17 mouse cellular contexts compared by ENCODE assay signal in genomic region chr11:108204202-108204894, GRCm38 (mm10).
DNase-seq lines count a peak whose midpoint lies in the region; ATAC-seq and TF ChIP-seq lines count a peak whose summit lies in the region.
"Had no signal": no experiment of that assay in that cellular context is flagged by ENCODE, and none has a peak within 500 bp of the region (broad histone marks: within the 10 kb centered on the region; RNA-seq: fewer than 3 reads in every experiment).

No protein-coding gene starts in this region.

- H3K27ac ChIP-seq in heart, embryonic 15.5 days = peak overlapping the region; percentile 26
- H3K27ac ChIP-seq in CH12.LX (ENCODE audit: insufficient read depth, low read depth) = peak overlapping the region; percentile 96
- no peak overlapping the region for H3K27ac ChIP-seq in midbrain, embryonic 14.5 days (replicated peaks; ENCODE audit: low read depth, low read length)
- H3K27ac ChIP-seq: embryonic facial prominence, embryonic 12.5 days; hindbrain, embryonic 13.5 days; lung, embryonic 15.5 days had no signal

- dilution Hi-C loops in CH12.LX (cut with MboI; ENCODE audit: extremely low pct_ligation_motif_present, extremely low pct_unique_long_range_greater_than_20kb, low sequenced_read_pairs) = no loop called here

- peaks cover 17% of the 10 kb centered on the region for H3K4me1 ChIP-seq in heart, embryonic 15.5 days (replicated peaks)
- peaks cover 37 to 97% of the 10 kb centered on the region in 2 experiments for H3K4me1 ChIP-seq in CH12.LX (ENCODE audit: control insufficient read depth in 1 of 2, insufficient read depth in 2 of 2)
- H3K4me1 ChIP-seq in midbrain, embryonic 14.5 days (ENCODE audit: control insufficient read depth, insufficient read depth, low read length) = peaks cover 29% of the 10 kb centered on the region
- H3K4me1 ChIP-seq: lung, embryonic 15.5 days had no signal

- peaks cover 30% of the 10 kb centered on the region for H3K79me2 ChIP-seq in CH12.LX (replicated peaks; ENCODE audit: control insufficient read depth, extremely low read depth, insufficient read depth, poor library complexity, severe bottlenecking)

- ATAC-seq in heart, embryonic 15.5 days (replicated peaks; ENCODE audit: insufficient number of reproducible peaks, insufficient read depth, low FRiP score, low read depth) = no peak
- ATAC-seq in midbrain, embryonic 14.5 days (ENCODE audit: low FRiP score, low TSS enrichment) = no peak
- ATAC-seq in megakaryocyte, adult 5-6 weeks (ENCODE audit: poor library complexity, severe bottlenecking) = no peak

- no peak overlapping the region for H3K4me2 ChIP-seq in heart, embryonic 15.5 days
- H3K4me2 ChIP-seq in CH12.LX (ENCODE audit: insufficient read depth, low read depth, poor library complexity, severe bottlenecking) = peak overlapping the region; percentile 64
- H3K4me2 ChIP-seq in midbrain, embryonic 14.5 days (ENCODE audit: low read length) = no peak overlapping the region
- H3K4me2 ChIP-seq: embryonic facial prominence, embryonic 12.5 days; hindbrain, embryonic 13.5 days; liver, embryonic 11.5 days; lung, embryonic 15.5 days had no signal

- DNase-seq in heart, postnatal 4 days = no peak
- DNase-seq in B cell, adult 2 months = peak; percentile 8 to 15
- peak; percentile 94 for DNase-seq in CH12.LX (ENCODE audit: extremely low read depth)
- DNase-seq in midbrain, embryonic 14.5 days = peak; percentile 64
- no peak for DNase-seq in adrenal gland, postnatal 36 days
- DNase-seq: cerebellum, adult 18-20 months; gastrocnemius, postnatal 14 days; kidney, adult 8-10 months; kidney, postnatal 36 days; thymus, postnatal 4 days had no signal

- TF ChIP-seq CTCF in CH12.LX (conservative IDR thresholded peaks at IDR 0.05 in 1 of 2, IDR thresholded peaks at IDR 0.05 in 1 of 2; ENCODE audit: low read depth in 2 of 2, low read length in 2 of 2) = no peak

- no peak; the same call in 1 of the 2 replicates for TF ChIP-seq RAD21 in CH12.LX (IDR thresholded peaks at IDR 0.05; ENCODE audit: low read depth, low read length)

- TF ChIP-seq EP300 in CH12.LX (IDR thresholded peaks at IDR 0.05; ENCODE audit: low read length) = peak; percentile 90

- peak; percentile 77 for TF ChIP-seq POLR2A in CH12.LX (IDR thresholded peaks at IDR 0.05; ENCODE audit: low read depth, low read length)

- H3K36me3 ChIP-seq in heart, embryonic 15.5 days = no peaks in the 10 kb centered on the region
- H3K36me3 ChIP-seq in CH12.LX (replicated peaks in 1 of 2; ENCODE audit: control insufficient read depth in 1 of 2, insufficient read depth in 1 of 2, low read length in 1 of 2) = peaks cover 2 to 20% of the 10 kb centered on the region in 2 experiments
- H3K36me3 ChIP-seq in midbrain, embryonic 14.5 days (ENCODE audit: control insufficient read depth, insufficient read depth, low read length) = no peaks in the 10 kb centered on the region
- H3K36me3 ChIP-seq: embryonic facial prominence, embryonic 12.5 days; hindbrain, embryonic 13.5 days; lung, embryonic 15.5 days had no signal

- WGBS in heart, embryonic 15.5 days = 72% methylated on average over 7 of the region's 7 CpGs
- WGBS in midbrain, embryonic 14.5 days = 20% methylated on average over 7 of the region's 7 CpGs

- no peak overlapping the region for H3K9ac ChIP-seq in heart, embryonic 15.5 days
- H3K9ac ChIP-seq in CH12.LX (ENCODE audit: insufficient read depth, low read depth) = peak overlapping the region; percentile 73
- H3K9ac ChIP-seq in midbrain, embryonic 14.5 days (replicated peaks; ENCODE audit: low read length) = no peak overlapping the region
- H3K9ac ChIP-seq: embryonic facial prominence, embryonic 12.5 days; hindbrain, embryonic 13.5 days; lung, embryonic 15.5 days had no signal

- H3K4me3 ChIP-seq in heart, embryonic 15.5 days = no peak overlapping the region
- H3K4me3 ChIP-seq in CH12.LX (replicated peaks in 1 of 3; ENCODE audit: low read depth in 2 of 3, low read length in 2 of 3, poor library complexity in 1 of 3) = peak overlapping the region; percentile 46 to 50 (median 48)
- no peak overlapping the region for H3K4me3 ChIP-seq in midbrain, embryonic 14.5 days (replicated peaks; ENCODE audit: low read depth, low read length)
- H3K4me3 ChIP-seq: embryonic facial prominence, embryonic 12.5 days; hindbrain, embryonic 13.5 days; lung, embryonic 15.5 days; myocyte had no signal

- H3K9me3 ChIP-seq in heart, embryonic 15.5 days (replicated peaks) = no peaks in the 10 kb centered on the region
- H3K9me3 ChIP-seq in CH12.LX (replicated peaks; ENCODE audit: low read length) = no peaks in the 10 kb centered on the region
- H3K9me3 ChIP-seq in midbrain, embryonic 14.5 days (ENCODE audit: control insufficient read depth, low read length) = no peaks in the 10 kb centered on the region
- H3K9me3 ChIP-seq: embryonic facial prominence, embryonic 12.5 days; hindbrain, embryonic 13.5 days; lung, embryonic 15.5 days had no signal

- no peaks in the 10 kb centered on the region for H3K27me3 ChIP-seq in heart, embryonic 15.5 days
- no peaks in the 10 kb centered on the region for H3K27me3 ChIP-seq in CH12.LX (replicated peaks)
- H3K27me3 ChIP-seq in midbrain, embryonic 14.5 days (ENCODE audit: control insufficient read depth, insufficient read depth, low read length) = no peaks in the 10 kb centered on the region
- H3K27me3 ChIP-seq: embryonic facial prominence, embryonic 12.5 days; lung, embryonic 15.5 days had no signal

- in situ Hi-C loops in CH12.LX (cut with MboI; ENCODE audit: low pct_ligation_motif_present, low pct_unique_long_range_greater_than_20kb, low sequenced_read_pairs) = loop anchor here (5.0 to 25.0 kb wide), 2 partner anchors 47 to 342 kb away; no protein-coding TSS in a partner anchor

TF ChIP-seq in CH12.LX, 34 proteins besides CTCF, POLR2A, EP300 and RAD21:
- TF ChIP-seq USF2 (conservative IDR thresholded peaks at IDR 0.05; ENCODE audit: low read depth, low read length) = no peak
- peak; percentile 100 for TF ChIP-seq BHLHE40 (IDR thresholded peaks at IDR 0.05; ENCODE audit: low read depth, low read length)
- peak; percentile 88; the same call in 1 of the 2 replicates for TF ChIP-seq MAZ (IDR thresholded peaks at IDR 0.05; ENCODE audit: low read depth, low read length)
- TF ChIP-seq SMC3 (IDR thresholded peaks at IDR 0.05; ENCODE audit: low read depth, low read length) = peak; percentile 2
- TF ChIP-seq PAX5 (IDR thresholded peaks at IDR 0.05; ENCODE audit: low read length) = no peak
- TF ChIP-seq KAT2A (IDR thresholded peaks at IDR 0.05; ENCODE audit: insufficient replicate concordance, low read length) = 0 out of 2 replicates have a peak, but pooled peaks have one; percentile 32
- no peak; the same call in 1 of the 2 replicates for TF ChIP-seq ELF1 (IDR thresholded peaks at IDR 0.05; ENCODE audit: low read depth, low read length)
- peak; percentile 54; the same call in 1 of the 2 replicates for TF ChIP-seq CHD2 (IDR thresholded peaks at IDR 0.05; ENCODE audit: low read length)
- TF ChIP-seq ZKSCAN1 (IDR thresholded peaks at IDR 0.05; ENCODE audit: borderline replicate concordance, low read depth, low read length) = no peak
- peak; percentile 67 for TF ChIP-seq ZMIZ1 (IDR thresholded peaks at IDR 0.05; ENCODE audit: low read depth, low read length)
- TF ChIP-seq MAFK (IDR thresholded peaks at IDR 0.05; ENCODE audit: insufficient replicate concordance, low read length) = peak; percentile 73; the same call in 1 of the 2 replicates
- no peak; the same call in 1 of the 2 replicates for TF ChIP-seq POLR2AphosphoS2 (IDR thresholded peaks at IDR 0.05; ENCODE audit: low read depth, low read length)
- TF ChIP-seq ZNF384 (IDR thresholded peaks at IDR 0.05; ENCODE audit: low read depth, low read length) = peak; percentile 19
- peak; percentile 62; the same call in 1 of the 2 replicates for TF ChIP-seq MEF2A (IDR thresholded peaks at IDR 0.05; ENCODE audit: borderline replicate concordance, low read depth, low read length)
- peak; percentile 94 for TF ChIP-seq TBP (conservative IDR thresholded peaks at IDR 0.05; ENCODE audit: low read depth, low read length)
- no peak for TF ChIP-seq UBTF (IDR thresholded peaks at IDR 0.05; ENCODE audit: low read depth, low read length)
- peak; percentile 100 for TF ChIP-seq ETS1 (conservative IDR thresholded peaks at IDR 0.05; ENCODE audit: low read depth, low read length)
- peak; percentile 99 for TF ChIP-seq SIN3A (IDR thresholded peaks at IDR 0.05; ENCODE audit: low read length)
- 0 out of 2 replicates have a peak, but pooled peaks have one; percentile 1 for TF ChIP-seq JUN (IDR thresholded peaks at IDR 0.05; ENCODE audit: insufficient read depth, low read depth, low read length)
- peak; percentile 94 for TF ChIP-seq CHD1 (IDR thresholded peaks at IDR 0.05; ENCODE audit: low read depth, low read length)
- no peak for TF ChIP-seq ZC3H11A (IDR thresholded peaks at IDR 0.05; ENCODE audit: low read depth, low read length)
- TF ChIP-seq RCOR1 (conservative IDR thresholded peaks at IDR 0.05; ENCODE audit: low read depth, low read length) = peak; percentile 96
- no peak for TF ChIP-seq E2F4 (IDR thresholded peaks at IDR 0.05; ENCODE audit: insufficient replicate concordance, low read depth, low read length)
- TF ChIP-seq GABPA (IDR thresholded peaks at IDR 0.05; ENCODE audit: insufficient replicate concordance, low read depth, low read length) = no peak
- TF ChIP-seq MYC (IDR thresholded peaks at IDR 0.05; ENCODE audit: low read depth, low read length) = peak; percentile 70
- TF ChIP-seq HCFC1 (IDR thresholded peaks at IDR 0.05; ENCODE audit: low read depth, low read length) = peak; percentile 52; the same call in 1 of the 2 replicates
- TF ChIP-seq USF1 (IDR thresholded peaks at IDR 0.05; ENCODE audit: low read depth, low read length) = no peak
- peak; percentile 82; the same call in 1 of the 2 replicates for TF ChIP-seq NELFE (IDR thresholded peaks at IDR 0.05; ENCODE audit: low read depth, low read length)
- peak; percentile 45 for TF ChIP-seq JUND (conservative IDR thresholded peaks at IDR 0.05; ENCODE audit: low read depth, low read length)
- TF ChIP-seq MXI1 (IDR thresholded peaks at IDR 0.05; ENCODE audit: low read depth, low read length) = no peak; the same call in 1 of the 2 replicates
- TF ChIP-seq MAX (IDR thresholded peaks at IDR 0.05; ENCODE audit: low read length) = peak; percentile 82
- TF ChIP-seq NRF1 (IDR thresholded peaks at IDR 0.05; ENCODE audit: low read depth, low read length) = 0 out of 2 replicates have a peak, but pooled peaks have one; percentile 22
- peak; percentile 99 for TF ChIP-seq TCF12 (IDR thresholded peaks at IDR 0.05; ENCODE audit: low read depth, low read length)
- TF ChIP-seq IRF4 (IDR thresholded peaks at IDR 0.05; ENCODE audit: low read depth, low read length) = peak; percentile 75

Comparison
In these comparisons a context has a peak if more than half of its experiments do, and no peak if none do; other contexts are left out.
1. H3K4me3 ChIP-seq: peak in CH12.LX (3 of 3); none in heart, embryonic 15.5 days (single experiment) and midbrain, embryonic 14.5 days (single experiment).
2. DNase-seq: peak in B cell, adult 2 months (2 of 2), CH12.LX (single experiment) and midbrain, embryonic 14.5 days (single experiment); none in heart, postnatal 4 days (single experiment) and adrenal gland, postnatal 36 days (0 of 2).